In genomic region chr13:69644427-69645166, GRCm38 (mm10) we compare ENCODE assay signal across 17 mouse cellular contexts. TPM values are rescaled to one million over a fixed set of nuclear protein-coding genes. Genes with fewer than 3 reads are reported as not detected.
DNase-seq lines count a peak whose midpoint lies in the region; ATAC-seq and TF ChIP-seq lines count a peak whose summit lies in the region.
"Had no signal": no experiment of that assay in that cellular context is flagged by ENCODE, and none has a peak within 500 bp of the region (broad histone marks: within the 10 kb centered on the region; RNA-seq: fewer than 3 reads in every experiment).

No protein-coding gene starts in this region.

- no peak overlapping the region for H3K27ac ChIP-seq in kidney, adult 2 months (ENCODE audit: insufficient read depth, low read depth, low read length)
- no peak overlapping the region for H3K27ac ChIP-seq in intestine, embryonic 14.5 days (ENCODE audit: low read depth)
- no peak overlapping the region for H3K27ac ChIP-seq in thymus, adult 2 months (ENCODE audit: control insufficient read depth, insufficient read depth, low read length)

- no peak for TF ChIP-seq POLR2A in kidney, adult 2 months (IDR thresholded peaks at IDR 0.05; ENCODE audit: low read depth, low read length)
- TF ChIP-seq POLR2A in thymus, adult 2 months (IDR thresholded peaks at IDR 0.05; ENCODE audit: control insufficient read depth, extremely low read depth, insufficient read depth, low read length, poor library complexity) = no peak

- ATAC-seq in intestine, embryonic 14.5 days (replicated peaks; ENCODE audit: low FRiP score, low TSS enrichment, low read depth) = 0 out of 2 replicates have a peak, but pooled peaks have one; percentile 47
- peak; percentile 36; the same call in 1 of the 2 replicates for ATAC-seq in megakaryocyte progenitor cell, adult 5-6 weeks (replicated peaks; ENCODE audit: poor library complexity)
- ATAC-seq: activated CD4-positive, CD25-positive, alpha-beta regulatory T cell, adult 4 months; forebrain, embryonic 14.5 days had no signal

- TF ChIP-seq CTCF in kidney, adult 2 months (conservative IDR thresholded peaks at IDR 0.05; ENCODE audit: insufficient read depth, insufficient read length, low read depth, low read length) = no peak
- no peak for TF ChIP-seq CTCF in thymus, adult 2 months (IDR thresholded peaks at IDR 0.05; ENCODE audit: borderline replicate concordance, control insufficient read depth, extremely low read depth, insufficient read depth, low read length, poor library complexity)

- no peaks in the 10 kb centered on the region for H3K4me1 ChIP-seq in kidney, adult 2 months (ENCODE audit: control insufficient read depth, insufficient read depth, low read length)
- no peaks in the 10 kb centered on the region for H3K4me1 ChIP-seq in intestine, embryonic 14.5 days (replicated peaks; ENCODE audit: control insufficient read depth, insufficient read depth, low read length)
- no peaks in the 10 kb centered on the region for H3K4me1 ChIP-seq in thymus, adult 2 months (replicated peaks; ENCODE audit: control insufficient read depth, insufficient read depth, low read length)

- no peak overlapping the region for H3K4me3 ChIP-seq in kidney, adult 2 months (ENCODE audit: insufficient read depth, low read depth, low read length)
- no peak overlapping the region for H3K4me3 ChIP-seq in intestine, embryonic 14.5 days (ENCODE audit: low read depth, low read length)
- H3K4me3 ChIP-seq in thymus, adult 2 months (ENCODE audit: control insufficient read depth, insufficient read depth, low read length) = no peak overlapping the region

- no peaks in the 10 kb centered on the region for H3K27me3 ChIP-seq in kidney, adult 2 months (replicated peaks; ENCODE audit: control insufficient read depth, insufficient read depth, low read length)
- H3K27me3 ChIP-seq in intestine, embryonic 14.5 days (replicated peaks; ENCODE audit: control insufficient read depth, insufficient read depth, low read length) = no peaks in the 10 kb centered on the region
- H3K27me3 ChIP-seq in thymus, adult 2 months (ENCODE audit: control insufficient read depth, insufficient read depth, low read length) = no peaks in the 10 kb centered on the region

- no peak overlapping the region for H3K4me2 ChIP-seq in intestine, embryonic 14.5 days (ENCODE audit: low read length)
- H3K4me2 ChIP-seq: lung, embryonic 14.5 days; midbrain, embryonic 11.5 days had no signal

- no peak overlapping the region for H3K9ac ChIP-seq in intestine, embryonic 14.5 days (ENCODE audit: low read length)
- H3K9ac ChIP-seq: lung, embryonic 14.5 days had no signal

- peak; percentile 75 for DNase-seq in kidney, adult 2 months
- DNase-seq in kidney, postnatal 4 days = no peak
- DNase-seq in testis, postnatal 10 days (ENCODE audit: low spot score) = peak; percentile 15
- no peak for DNase-seq in testis, postnatal 14 days (ENCODE audit: low spot score)
- peak; percentile 40 for DNase-seq in intestine, embryonic 14.5 days (ENCODE audit: low spot score)
- no peak for DNase-seq in ovary, adult 18-20 months (ENCODE audit: low spot score)
- DNase-seq in thymus, adult 2 months = no peak
- DNase-seq: B cell, adult 2 months; cerebellum, adult 9-11 months; heart, adult 18-20 months; lung, embryonic 14.5 days; right cerebral cortex, postnatal 4 days; thymus, postnatal 4 days had no signal

- no peaks in the 10 kb centered on the region for H3K36me3 ChIP-seq in kidney, adult 2 months (ENCODE audit: control insufficient read depth, insufficient read depth, low read length)
- peaks cover 8% of the 10 kb centered on the region for H3K36me3 ChIP-seq in intestine, embryonic 14.5 days (ENCODE audit: control insufficient read depth, insufficient read depth, low read length)
- no peaks in the 10 kb centered on the region for H3K36me3 ChIP-seq in thymus, adult 2 months (ENCODE audit: control insufficient read depth, insufficient read depth, low read length)

- 67% methylated on average over 13 of the region's 13 CpGs for WGBS in kidney, adult 2 months
- 79% methylated on average over 13 of the region's 13 CpGs for WGBS in intestine, embryonic 14.5 days
- 86% methylated on average over 13 of the region's 13 CpGs for WGBS in thymus, adult 2 months

- no peaks in the 10 kb centered on the region for H3K9me3 ChIP-seq in intestine, embryonic 14.5 days (ENCODE audit: control insufficient read depth, low read length)

RNA-seq across cellular contexts. Expression of gene Srd5a1, which starts 33.4 kb away (rescaled TPM):
- 13.9 and 15.7 TPM in 2 replicates for polyA plus RNA-seq in kidney, adult 2 months (2012; rRNA removed)
- polyA plus RNA-seq in intestine, embryonic 14.5 days (2014; fragmentation: Nextera tagmentation; extraction: Ambion mirVana) = 19.8 and 25.2 TPM in 2 replicates
- total RNA-seq in megakaryocyte progenitor cell, adult 5-6 weeks (2015) = 4.5 and 7.7 TPM in 2 replicates
- total RNA-seq in megakaryocyte progenitor cell, adult 5-6 weeks (2017) = 2.4 and 4.5 TPM in 2 replicates
- polyA plus RNA-seq in thymus, adult 2 months (2012; rRNA removed) = 6.2 and 6.7 TPM in 2 replicates

Comparison
In these comparisons a context has a peak if more than half of its experiments do, and no peak if none do; other contexts are left out.
1. DNase-seq: peak in kidney, adult 2 months (single experiment), testis, postnatal 10 days (single experiment) and intestine, embryonic 14.5 days (single experiment); none in kidney, postnatal 4 days (0 of 2), testis, postnatal 14 days (single experiment), ovary, adult 18-20 months (single experiment) and thymus, adult 2 months (single experiment).